Comparison of ENCODE assay signal across 23 mouse cellular contexts in the genomic region with DNA sequence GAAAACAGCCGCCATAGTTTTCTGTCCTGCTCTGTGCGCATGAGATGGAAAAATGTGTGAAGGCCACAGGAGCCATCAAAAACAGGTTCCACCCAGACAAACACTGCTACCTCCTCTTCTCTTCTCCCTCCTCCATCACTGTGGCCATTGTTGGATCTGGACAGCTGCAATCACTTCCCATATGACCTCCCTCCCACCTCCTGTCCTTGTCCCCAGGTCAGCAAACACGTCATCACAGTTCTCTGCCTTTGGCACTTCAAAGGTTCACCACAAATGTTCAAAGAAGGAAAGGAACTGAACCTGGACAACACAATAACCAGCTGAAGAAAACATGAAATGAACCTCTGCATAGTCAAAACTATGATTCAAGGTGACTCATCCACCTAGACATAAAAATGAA.
"Had no signal": no experiment of that assay in that cellular context is flagged by ENCODE, and none has a peak within 500 bp of the region (broad histone marks: within the 10 kb centered on the region; RNA-seq: fewer than 3 reads in every experiment).

No protein-coding gene starts in this region.

- ATAC-seq: midbrain, embryonic 13.5 days had no signal

- H3K9me3 ChIP-seq: kidney, embryonic 15.5 days; limb, embryonic 12.5 days; limb, embryonic 15.5 days; lung, embryonic 15.5 days; megakaryocyte, embryonic 14.5 days; midbrain, embryonic 10.5 days; midbrain, embryonic 13.5 days had no signal

- H3K27me3 ChIP-seq: kidney, embryonic 15.5 days; limb, embryonic 12.5 days; limb, embryonic 15.5 days; lung, embryonic 15.5 days; megakaryocyte, embryonic 14.5 days; midbrain, embryonic 13.5 days had no signal

- H3K9ac ChIP-seq: kidney, embryonic 15.5 days; limb, embryonic 12.5 days; limb, embryonic 15.5 days; liver, embryonic 14.5 days; lung, embryonic 15.5 days; midbrain, embryonic 13.5 days had no signal

- H3K4me2 ChIP-seq: kidney, embryonic 15.5 days; limb, embryonic 12.5 days; limb, embryonic 15.5 days; liver, embryonic 11.5 days; lung, embryonic 15.5 days; midbrain, embryonic 13.5 days had no signal

- H3K4me3 ChIP-seq: kidney, embryonic 15.5 days; left cerebral cortex, adult 2 months; limb, embryonic 12.5 days; limb, embryonic 15.5 days; lung, embryonic 15.5 days; megakaryocyte, embryonic 14.5 days; midbrain, embryonic 10.5 days; midbrain, embryonic 13.5 days had no signal

- DNase-seq: kidney, adult 8-10 months; kidney, postnatal 10 days; kidney, postnatal 36 days; layer of hippocampus, postnatal 36 days; left cerebral cortex, postnatal 4 days; lung, adult 18-20 months; lung, postnatal 10 days; lung, postnatal 36 days; right cerebral cortex, postnatal 4 days; thymus, adult 2 months; thymus, postnatal 14 days; thymus, postnatal 4 days had no signal

- H3K4me1 ChIP-seq: kidney, embryonic 15.5 days; limb, embryonic 12.5 days; limb, embryonic 15.5 days; lung, embryonic 15.5 days; midbrain, embryonic 10.5 days; midbrain, embryonic 13.5 days had no signal

- H3K36me3 ChIP-seq: kidney, embryonic 15.5 days; limb, embryonic 12.5 days; limb, embryonic 15.5 days; lung, embryonic 15.5 days; midbrain, embryonic 10.5 days; midbrain, embryonic 13.5 days had no signal

- H3K27ac ChIP-seq: kidney, embryonic 15.5 days; left cerebral cortex, adult 2 months; limb, embryonic 12.5 days; limb, embryonic 15.5 days; liver, embryonic 14.5 days; lung, embryonic 15.5 days; midbrain, embryonic 10.5 days; midbrain, embryonic 13.5 days; stomach, postnatal 0 days had no signal
